Mouse (Mus musculus) heart, embryonic 16.5 days (tissue): ENCODE data around the gene Castor1. TPM values are rescaled to one million over a fixed set of nuclear protein-coding genes. Genes with fewer than 3 reads are reported as not detected.

Experiments
- ATAC-seq: fragments of 200-750 bp; cut with Nextera tagmentation; replicated peaks from 2 replicates; pipeline ENCODE4 v1.8.0; 2017; ENCODE audit warnings: moderate number of reproducible peaks; ENCODE audit not compliant: insufficient read depth, low FRiP score; ENCODE audit errors: extremely low read depth
- H3K27ac ChIP-seq: fragments of 300-500 bp; sonication (generic); 2 replicates; pipeline ENCODE4 v1.5.1; 2014; ENCODE audit warnings: mild to moderate bottlenecking, low read length, control low read depth, moderate library complexity
- H3K27me3 ChIP-seq: fragments of 300-500 bp; sonication (generic); 2 replicates; pipeline ENCODE4 v1.6.1; 2014; ENCODE audit warnings: low read length, mixed read lengths; ENCODE audit not compliant: control insufficient read depth, insufficient read depth
- H3K36me3 ChIP-seq: fragments of 300-500 bp; sonication (generic); 2 replicates; pipeline ENCODE4 v1.6.1; 2014; ENCODE audit not compliant: control insufficient read depth, insufficient read depth
- H3K4me1 ChIP-seq: fragments of 300-500 bp; sonication (generic); 2 replicates; pipeline ENCODE4 v1.6.1; 2014; ENCODE audit warnings: low read length, mixed read lengths; ENCODE audit not compliant: control insufficient read depth, insufficient read depth
- H3K4me2 ChIP-seq: fragments of 300-500 bp; sonication (generic); 2 replicates; pipeline ENCODE4 v1.6.1; 2014; ENCODE audit warnings: low read depth, mild to moderate bottlenecking, control low read depth, low read length
- H3K4me3 ChIP-seq: fragments of 300-500 bp; sonication (generic); 2 replicates; pipeline ENCODE4 v1.5.1; 2014; ENCODE audit warnings: mild to moderate bottlenecking, control low read depth, low read length
- H3K9ac ChIP-seq: fragments of 300-500 bp; sonication (generic); 2 replicates; pipeline ENCODE4 v1.6.1; 2014; ENCODE audit warnings: low read length, control low read depth
- H3K9me3 ChIP-seq: fragments of 300-500 bp; sonication (generic); replicated peaks from 2 replicates; pipeline ENCODE4 v1.6.1; 2016; ENCODE audit warnings: low read length; ENCODE audit not compliant: control insufficient read depth
- WGBS: fragments of 180-500 bp; shearing (Covaris S2); extraction: QIAGEN DNeasy Blood & Tissue Kit; methylation state at CpG from one replicate; pipeline ENCODE4 v1.1.7; 2014; 5-methylcytosine and 5-hydroxymethylcytosine counted together
- polyA plus RNA-seq: library from polyadenylated mRNA; unstranded; fragments of >200 nt; fragmentation: Nextera tagmentation; extraction: Ambion mirVana; gene quantifications from 2 replicates; pipeline ENCODE4 v1.2.1, GENCODE M21; 2015

The Castor1 gene
- polyA plus RNA-seq, 1 experiment from 2014 or later, result 14.0 TPM

- peak overlapping the region; percentile 68 for H3K27ac ChIP-seq
- no peak for ATAC-seq
- H3K9me3 ChIP-seq, result no peaks in the 10 kb centered on the region
- H3K9ac ChIP-seq, result no peak overlapping the region
- no peak overlapping the region for H3K4me3 ChIP-seq
- no peak overlapping the region for H3K4me2 ChIP-seq
- 58% methylated on average over 12 of the region's 12 CpGs for WGBS
- no peaks in the 10 kb centered on the region for H3K36me3 ChIP-seq
- H3K27me3 ChIP-seq, result no peaks in the 10 kb centered on the region
- H3K4me1 ChIP-seq, result peaks cover 31% of the 10 kb centered on the region
Observed at GRCm38 (mm10) chr11:4202995-4203704, 14.9 kb upstream of the Castor1 start.

DNA sequence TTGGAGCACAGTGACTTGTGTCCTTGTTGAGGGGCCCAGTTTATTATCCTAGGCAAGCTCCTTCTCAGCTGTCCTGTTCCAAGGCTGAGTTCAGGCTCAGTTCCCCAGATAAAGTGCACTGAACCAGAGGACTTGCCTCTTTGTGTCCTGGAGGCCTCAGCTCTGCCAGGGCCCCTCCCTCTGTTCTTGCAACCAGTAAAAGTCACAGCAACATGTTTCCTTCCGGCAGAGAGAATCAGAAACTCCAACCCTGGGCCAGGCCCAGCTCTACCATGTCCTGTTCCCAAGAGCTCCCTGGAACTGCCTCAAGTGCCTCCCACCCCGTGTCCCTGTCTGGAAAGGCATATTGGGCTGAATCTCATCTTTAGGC lies 14.3 kb upstream of the Castor1 start:
- Histone ChIP-seq H3K27me3 (no peaks in the 10 kb centered on the region), H3K9me3 (no peaks in the 10 kb centered on the region), H3K4me2 (no peak overlapping the region), H3K36me3 (no peaks in the 10 kb centered on the region), H3K9ac (no peak overlapping the region; the same call in 1 of the 2 replicates), H3K4me1 (peaks cover 31% of the 10 kb centered on the region), H3K27ac (peak overlapping the region; percentile 68), H3K4me3 (no peak overlapping the region)
- 23% methylated on average over 2 of the region's 2 CpGs for WGBS
- peak; percentile 81 for ATAC-seq

DNA sequence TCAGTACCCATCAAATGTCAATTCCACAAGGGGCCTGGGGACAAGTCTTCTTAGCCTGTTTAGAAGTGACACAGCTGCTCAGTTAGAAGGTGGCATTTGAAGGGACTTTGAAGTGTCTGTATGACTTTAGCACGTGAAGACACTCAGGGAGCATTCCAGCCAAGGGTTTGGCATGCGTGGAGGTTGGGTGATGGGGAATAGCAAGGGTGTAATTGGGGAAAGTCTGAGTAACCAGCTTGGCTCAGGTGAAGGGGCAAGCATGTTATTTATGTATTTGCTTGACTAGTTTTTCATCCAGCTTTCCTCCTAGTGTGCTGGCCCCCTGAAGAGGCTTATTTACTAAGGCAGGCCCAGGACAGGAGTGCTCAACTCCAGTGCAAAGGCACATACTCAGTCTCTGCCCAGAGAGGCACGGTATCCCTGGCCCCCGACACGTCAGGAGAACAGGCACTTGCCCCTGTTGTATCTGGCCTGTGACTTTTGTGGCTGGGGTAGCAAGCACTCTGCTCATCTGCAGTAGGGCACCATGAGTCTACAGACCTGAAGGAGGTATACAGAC lies 12.8 kb upstream of the Castor1 start:
- Histone ChIP-seq H3K9me3 (no peaks in the 10 kb centered on the region), H3K9ac (no peak overlapping the region), H3K27ac (no peak overlapping the region), H3K27me3 (no peaks in the 10 kb centered on the region), H3K4me1 (peaks cover 31% of the 10 kb centered on the region), H3K36me3 (0 out of 2 replicates have a peak, but pooled peaks cover 2% of the 10 kb centered on the region), H3K4me2 (no peak overlapping the region), H3K4me3 (no peak overlapping the region)
- ATAC-seq, result no peak
- 72% methylated on average over 5 of the region's 5 CpGs for WGBS

DNA sequence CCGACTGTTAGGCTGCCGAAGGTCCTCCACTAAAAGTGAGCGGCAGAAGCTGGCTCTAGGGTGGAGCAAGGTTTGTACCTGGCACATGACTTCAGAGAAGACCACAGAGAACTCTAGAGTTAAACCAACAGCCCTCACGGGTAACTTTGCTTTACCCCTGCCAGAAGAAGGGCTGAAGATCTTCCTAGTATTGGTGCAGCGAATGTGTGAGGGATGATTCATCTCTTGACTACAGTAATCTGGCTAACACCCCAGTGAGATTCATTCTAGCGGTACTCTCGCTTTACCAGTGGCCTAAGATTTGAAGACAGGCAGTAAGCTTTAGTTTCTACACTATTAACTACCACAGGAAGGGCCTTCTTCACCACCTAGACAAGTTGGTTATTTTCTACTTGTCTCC lies 12.1 kb upstream of the Castor1 start:
- ATAC-seq, result no peak

DNA sequence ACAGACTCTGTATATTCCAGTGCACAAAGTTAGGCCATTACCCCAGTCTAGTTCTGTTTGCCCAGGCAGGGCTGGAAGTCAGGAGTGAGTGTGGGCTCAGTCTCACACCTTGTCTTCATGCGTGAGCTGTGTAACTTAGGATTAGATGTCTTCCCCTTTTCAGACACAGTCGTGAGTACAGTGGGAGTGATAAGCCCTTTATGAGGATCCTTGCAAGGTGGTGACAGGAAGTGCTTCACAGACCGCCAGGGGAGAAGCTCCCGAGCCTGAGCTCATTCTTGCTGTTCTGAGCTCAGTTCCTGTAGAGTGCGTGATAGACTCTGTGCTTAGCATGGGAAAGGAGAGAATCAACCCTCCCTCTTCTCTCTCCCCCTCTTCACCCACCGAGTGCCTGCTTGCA lies 11.5 kb upstream of the Castor1 start:
- ATAC-seq, result no peak
- no peak overlapping the region for H3K4me3 ChIP-seq
- no peak overlapping the region for H3K9ac ChIP-seq
- WGBS, result 36% methylated on average over 6 of the region's 6 CpGs
- H3K9me3 ChIP-seq, result no peaks in the 10 kb centered on the region
- no peak overlapping the region for H3K4me2 ChIP-seq
- no peak overlapping the region for H3K27ac ChIP-seq
- peaks cover 9% of the 10 kb centered on the region for H3K36me3 ChIP-seq
- H3K4me1 ChIP-seq, result peaks cover 31% of the 10 kb centered on the region
- H3K27me3 ChIP-seq, result no peaks in the 10 kb centered on the region

More for the DNA sequence above, 12.1 kb upstream of the Castor1 start:
- Histone ChIP-seq H3K4me3 (no peak overlapping the region), H3K4me2 (no peak overlapping the region), H3K9me3 (no peaks in the 10 kb centered on the region), H3K4me1 (peaks cover 31% of the 10 kb centered on the region), H3K27me3 (no peaks in the 10 kb centered on the region), H3K36me3 (peaks cover 8% of the 10 kb centered on the region), H3K9ac (no peak overlapping the region), H3K27ac (no peak overlapping the region)
- 68% methylated on average over 7 of the region's 7 CpGs for WGBS

- H3K4me2 ChIP-seq, result no peak overlapping the region
- H3K9ac ChIP-seq, result no peak overlapping the region
- no peak overlapping the region for H3K27ac ChIP-seq
- no peak for ATAC-seq
- H3K9me3 ChIP-seq, result no peaks in the 10 kb centered on the region
- peaks cover 25% of the 10 kb centered on the region for H3K4me1 ChIP-seq
- 91% methylated on average over 9 of the region's 9 CpGs for WGBS
- no peak overlapping the region for H3K4me3 ChIP-seq
- H3K27me3 ChIP-seq, result no peaks in the 10 kb centered on the region
- H3K36me3 ChIP-seq, result peaks cover 9% of the 10 kb centered on the region
Observed at GRCm38 (mm10) chr11:4207655-4208054, 10.4 kb upstream of the Castor1 start.

GRCm38 (mm10) chr11:4209556-4209955 lies 8.5 kb upstream of the Castor1 start:
- Histone ChIP-seq H3K9ac (no peak overlapping the region), H3K27ac (no peak overlapping the region), H3K9me3 (no peaks in the 10 kb centered on the region), H3K4me3 (no peak overlapping the region), H3K4me2 (no peak overlapping the region), H3K27me3 (no peaks in the 10 kb centered on the region), H3K4me1 (peaks cover 12% of the 10 kb centered on the region; the same call in 1 of the 2 replicates), H3K36me3 (peaks cover 15% of the 10 kb centered on the region)
- 82% methylated on average over 5 of the region's 5 CpGs for WGBS
- no peak for ATAC-seq

- H3K4me1 ChIP-seq, result peaks cover 4% of the 10 kb centered on the region
- no peak for ATAC-seq
- no peak overlapping the region for H3K4me2 ChIP-seq
- H3K27me3 ChIP-seq, result no peaks in the 10 kb centered on the region
- H3K9me3 ChIP-seq, result no peaks in the 10 kb centered on the region
- H3K4me3 ChIP-seq, result no peak overlapping the region
- H3K9ac ChIP-seq, result no peak overlapping the region
- WGBS, result 61% methylated on average over 1 of the region's 1 CpGs
- H3K27ac ChIP-seq, result no peak overlapping the region
- H3K36me3 ChIP-seq, result peaks cover 21% of the 10 kb centered on the region
Observed at GRCm38 (mm10) chr11:4210786-4211185, 7.2 kb upstream of the Castor1 start.

GRCm38 (mm10) chr11:4213107-4213506 lies 4.9 kb upstream of the Castor1 start:
- Histone ChIP-seq H3K27ac (no peak overlapping the region), H3K27me3 (no peaks in the 10 kb centered on the region), H3K36me3 (peaks cover 21% of the 10 kb centered on the region), H3K9ac (no peak overlapping the region), H3K4me1 (peaks cover 3% of the 10 kb centered on the region), H3K4me3 (no peak overlapping the region), H3K9me3 (no peaks in the 10 kb centered on the region), H3K4me2 (no peak overlapping the region)
- ATAC-seq, result no peak
- 75% methylated on average over 10 of the region's 10 CpGs for WGBS
